Mouse (Mus musculus) hindbrain, postnatal 0 days (tissue): ENCODE results near the gene Miga1. TPM values are rescaled to one million over a fixed set of nuclear protein-coding genes. Genes with fewer than 3 reads are reported as not detected.

ENCODE experiments used
- ATAC-seq: fragments of 200-750 bp; cut with Nextera tagmentation; 2 replicates; pipeline ENCODE4 v1.8.0; 2017; ENCODE audit warnings: mild to moderate bottlenecking, moderate TSS enrichment, moderate library complexity
- DNase-seq: peaks from one replicate; pipeline ENCODE4 v3.0.0-alpha.2; 2015; ENCODE audit warnings: low spot score
- H3K27ac ChIP-seq: fragments of 300-500 bp; sonication (generic); 2 replicates; pipeline ENCODE4 v1.5.1; 2014; ENCODE audit warnings: mild to moderate bottlenecking
- H3K27me3 ChIP-seq: fragments of 300-500 bp; sonication (generic); 2 replicates; pipeline ENCODE4 v1.6.1; 2014; ENCODE audit warnings: low read length, mixed read lengths; ENCODE audit not compliant: insufficient read depth
- H3K36me3 ChIP-seq: fragments of 300-500 bp; sonication (generic); 2 replicates; pipeline ENCODE4 v1.6.1; 2014; ENCODE audit warnings: low read length, mixed read lengths; ENCODE audit not compliant: insufficient read depth
- H3K4me1 ChIP-seq: fragments of 300-500 bp; sonication (generic); 2 replicates; pipeline ENCODE4 v1.6.1; 2014; ENCODE audit warnings: antibody characterized with exemption, low read length, mixed read lengths; ENCODE audit not compliant: insufficient read depth
- H3K4me2 ChIP-seq: fragments of 300-500 bp; sonication (generic); 2 replicates; pipeline ENCODE4 v1.6.1; 2014; ENCODE audit warnings: low read depth, mild to moderate bottlenecking, low read length, moderate library complexity, mixed read lengths
- H3K4me3 ChIP-seq: fragments of 300-500 bp; sonication (generic); 2 replicates; pipeline ENCODE4 v1.5.1; 2014; ENCODE audit warnings: low read length
- H3K9ac ChIP-seq: fragments of 300-500 bp; sonication (generic); replicated peaks from 2 replicates; pipeline ENCODE4 v1.6.1; 2014; ENCODE audit warnings: mild to moderate bottlenecking, low read length, moderate library complexity, mixed read lengths
- H3K9me3 ChIP-seq: fragments of 300-500 bp; sonication (generic); 2 replicates; pipeline ENCODE4 v1.6.1; 2016; ENCODE audit warnings: low read length, mixed read lengths
- CTCF ChIP-seq: IDR thresholded peaks from 2 replicates; pipeline ENCODE4 v1.5.1; 2016; ENCODE audit warnings: antibody characterized with exemption, control low read depth, low read depth
- whole genome bisulfite sequencing: fragments of 180-500 bp; shearing (Covaris S2); extraction: QIAGEN DNeasy Blood & Tissue Kit; methylation state at CpG from one replicate; pipeline ENCODE4 v1.1.7; 2014; 5-methylcytosine and 5-hydroxymethylcytosine counted together
- polyA plus RNA-seq: library from polyadenylated mRNA; unstranded; fragments of >200 nt; fragmentation: Nextera tagmentation; extraction: Ambion mirVana; gene quantifications from 2 replicates; pipeline ENCODE4 v1.2.1, GENCODE M21; 2015
- total RNA-seq: library from RNA; depleted of rRNA; stranded (reverse); fragments of >200 nt; gene quantifications from 2 replicates; pipeline ENCODE4 v1.2.3, GENCODE M21; 2014

The Miga1 gene
- total and polyA plus RNA-seq, 2 experiments from 2014 or later: 16.7 to 21.1 TPM

DNA sequence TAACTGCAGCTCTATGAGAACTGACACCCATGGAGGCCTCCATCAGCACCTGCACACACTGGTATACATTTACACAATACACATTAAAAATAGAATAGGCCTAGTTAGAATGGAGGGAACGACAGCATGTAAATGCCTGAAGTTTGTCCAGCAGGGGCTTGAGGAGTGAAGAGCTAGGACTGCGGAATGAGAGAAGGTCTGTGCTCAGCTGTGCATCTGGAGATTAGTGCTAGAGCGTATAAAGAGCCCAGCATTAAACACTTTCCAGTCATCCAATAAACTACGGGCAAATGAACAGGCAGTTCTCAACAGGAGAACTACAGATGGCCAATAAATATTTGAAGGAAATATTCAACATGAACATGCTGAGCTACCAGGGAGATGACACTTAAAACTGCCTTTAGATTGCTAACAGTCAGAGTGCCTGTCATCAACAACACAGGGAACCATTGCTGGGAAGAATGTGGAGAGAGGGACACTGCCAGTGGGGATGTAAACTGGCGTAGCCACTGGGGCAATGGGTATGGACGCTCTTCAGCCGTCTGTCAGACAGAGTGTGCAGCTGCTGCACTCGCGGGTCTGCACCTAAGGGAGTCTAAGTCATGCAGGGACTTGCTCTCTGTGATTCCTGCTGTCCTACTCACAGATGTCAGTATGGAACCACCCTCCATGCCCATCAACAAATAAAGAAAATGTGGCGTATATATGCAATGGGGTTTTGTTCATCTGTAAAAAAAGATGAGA is 13.4 kb upstream of the Miga1 start:
- Histone ChIP-seq H3K9ac (no peak overlapping the region), H3K4me3 (no peak overlapping the region), H3K27me3 (no peaks in the 10 kb centered on the region), H3K4me2 (no peak overlapping the region), H3K27ac (no peak overlapping the region), H3K4me1 (no peaks in the 10 kb centered on the region), H3K36me3 (0 out of 2 replicates have a peak, but pooled peaks cover 2% of the 10 kb centered on the region), H3K9me3 (no peaks in the 10 kb centered on the region)
- TF ChIP-seq CTCF: peak; percentile 24; the same call in 1 of the 2 replicates
- WGBS: 43% methylated on average over 10 of the region's 10 CpGs
- DNase-seq: peak; percentile 16
- peak; percentile 60; the same call in 1 of the 2 replicates for ATAC-seq

DNA sequence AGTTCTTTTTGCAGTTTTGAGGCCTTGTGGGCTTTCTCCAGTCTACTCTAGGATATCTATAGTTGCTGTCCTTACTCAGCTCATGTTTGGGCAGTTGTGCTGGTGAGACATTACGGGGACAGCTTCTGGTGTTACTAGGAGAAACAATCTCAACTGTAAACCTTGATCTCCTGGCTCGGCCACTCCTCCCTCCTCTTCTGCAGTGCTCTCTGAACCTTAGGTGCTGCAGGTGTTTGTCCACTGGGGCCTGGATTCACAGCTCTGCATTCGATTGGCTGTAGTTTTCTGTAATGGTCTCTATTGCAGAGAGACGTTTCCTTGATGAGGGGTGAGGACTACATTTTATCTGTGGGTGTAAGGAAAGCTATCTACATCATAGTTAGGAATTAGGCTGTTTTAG is 12.1 kb upstream of the Miga1 start:
- 88% methylated on average over 4 of the region's 4 CpGs for WGBS
- Histone ChIP-seq H3K4me3 (no peak overlapping the region), H3K4me1 (0 out of 2 replicates have a peak, but pooled peaks cover 6% of the 10 kb centered on the region), H3K4me2 (no peak overlapping the region), H3K9ac (no peak overlapping the region), H3K27me3 (no peaks in the 10 kb centered on the region), H3K9me3 (no peaks in the 10 kb centered on the region), H3K27ac (no peak overlapping the region), H3K36me3 (no peaks in the 10 kb centered on the region)
- ATAC-seq: no peak
- no peak for DNase-seq
- no peak for TF ChIP-seq CTCF

DNA sequence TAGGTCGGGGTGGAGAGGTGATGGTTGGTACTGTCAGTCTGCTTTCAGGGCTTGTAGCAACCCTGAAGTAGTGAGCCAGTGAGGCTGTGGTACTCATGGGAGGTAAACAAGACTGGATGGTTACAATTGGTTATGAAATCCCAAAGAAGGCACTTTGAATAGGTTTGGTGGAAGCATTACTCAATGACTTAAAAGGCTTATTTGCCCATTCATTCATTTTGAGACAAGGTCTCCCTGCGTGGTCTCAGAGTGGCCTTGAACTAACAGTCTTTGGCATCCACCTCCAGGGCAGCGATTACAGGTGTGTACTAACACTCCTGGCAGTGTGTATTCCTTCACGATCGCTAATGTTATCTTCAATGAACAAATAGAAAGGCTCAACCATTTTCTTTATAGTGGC is 10.8 kb upstream of the Miga1 start:
- Histone ChIP-seq H3K4me2 (no peak overlapping the region), H3K9me3 (no peaks in the 10 kb centered on the region), H3K27ac (no peak overlapping the region), H3K4me3 (no peak overlapping the region), H3K36me3 (no peaks in the 10 kb centered on the region), H3K9ac (no peak overlapping the region), H3K4me1 (0 out of 2 replicates have a peak, but pooled peaks cover 6% of the 10 kb centered on the region), H3K27me3 (no peaks in the 10 kb centered on the region)
- 89% methylated on average over 5 of the region's 5 CpGs for WGBS
- DNase-seq (no peak), ATAC-seq (no peak)
- no peak for TF ChIP-seq CTCF

DNA sequence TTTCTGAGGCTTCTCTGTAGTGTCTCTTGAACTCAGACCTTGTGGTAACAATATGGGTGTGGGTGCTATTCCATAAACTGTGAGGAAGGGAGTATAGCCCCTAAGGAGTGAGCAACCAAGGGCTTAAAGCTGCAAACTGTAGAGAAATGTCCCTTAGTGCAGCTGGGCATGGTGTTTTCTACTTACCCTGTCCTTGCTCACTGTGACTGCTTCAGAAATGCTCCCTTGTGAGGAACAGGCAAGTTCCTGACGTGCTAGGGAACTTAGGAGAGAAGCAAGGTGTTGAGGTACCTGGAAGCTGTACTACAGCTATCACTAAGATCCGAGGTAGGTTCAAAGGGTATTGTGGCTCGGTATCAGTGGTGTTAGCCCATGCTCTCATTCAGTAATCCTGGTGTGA is 10.2 kb upstream of the Miga1 start:
- no peak for TF ChIP-seq CTCF
- Histone ChIP-seq H3K4me2 (no peak overlapping the region), H3K27ac (no peak overlapping the region), H3K4me1 (0 out of 2 replicates have a peak, but pooled peaks cover 6% of the 10 kb centered on the region), H3K27me3 (no peaks in the 10 kb centered on the region), H3K9ac (no peak overlapping the region), H3K4me3 (no peak overlapping the region), H3K36me3 (no peaks in the 10 kb centered on the region), H3K9me3 (no peaks in the 10 kb centered on the region)
- ATAC-seq: no peak
- 89% methylated on average over 3 of the region's 3 CpGs for WGBS
- DNase-seq: no peak

DNA sequence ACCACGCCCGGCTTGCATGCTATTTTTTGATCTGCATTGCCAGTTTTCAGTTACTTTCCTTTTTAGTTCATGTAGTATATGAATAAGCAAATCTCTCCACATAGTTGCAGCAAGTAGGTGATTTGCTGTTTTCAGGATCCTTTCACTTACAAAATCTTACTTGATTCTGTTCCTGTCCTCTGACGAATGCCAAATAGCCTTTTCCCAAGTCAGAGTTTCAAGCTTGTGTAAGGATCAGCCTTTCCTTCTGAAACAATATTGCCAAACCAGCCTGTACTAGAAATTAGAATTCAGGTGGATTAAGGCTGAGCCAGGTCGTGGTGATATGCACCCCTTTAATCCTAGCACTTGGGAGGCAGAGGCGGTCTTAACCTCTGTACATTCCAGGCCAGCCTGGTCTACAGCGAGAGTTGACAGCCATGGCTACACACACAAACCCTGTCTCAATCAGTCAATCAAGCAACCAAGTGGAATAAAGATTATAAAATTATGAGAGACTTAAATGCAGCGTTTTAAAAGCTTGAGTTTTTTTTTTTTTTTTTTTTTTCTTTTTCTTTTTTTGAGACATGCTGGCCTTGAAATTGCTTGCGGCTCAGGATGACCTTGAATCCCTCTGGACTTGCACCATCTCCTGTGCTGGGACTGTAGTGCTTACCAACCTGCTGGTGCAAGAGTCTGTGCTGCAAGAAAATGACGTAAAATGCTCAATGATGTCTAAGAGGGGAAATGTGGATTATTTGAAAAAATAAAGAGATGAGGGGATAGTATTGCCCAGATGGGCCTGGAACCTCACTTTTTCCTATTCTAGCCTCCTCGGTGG is 8.0 kb upstream of the Miga1 start:
- Histone ChIP-seq H3K9ac (no peak overlapping the region), H3K36me3 (no peaks in the 10 kb centered on the region), H3K4me1 (0 out of 2 replicates have a peak, but pooled peaks cover 6% of the 10 kb centered on the region), H3K4me2 (peak overlapping the region; percentile 65; the same call in 1 of the 2 replicates), H3K9me3 (no peaks in the 10 kb centered on the region), H3K4me3 (no peak overlapping the region), H3K27me3 (no peaks in the 10 kb centered on the region), H3K27ac (no peak overlapping the region)
- 83% methylated on average over 10 of the region's 10 CpGs for WGBS
- no peak for DNase-seq
- ATAC-seq: no peak
- no peak for TF ChIP-seq CTCF

DNA sequence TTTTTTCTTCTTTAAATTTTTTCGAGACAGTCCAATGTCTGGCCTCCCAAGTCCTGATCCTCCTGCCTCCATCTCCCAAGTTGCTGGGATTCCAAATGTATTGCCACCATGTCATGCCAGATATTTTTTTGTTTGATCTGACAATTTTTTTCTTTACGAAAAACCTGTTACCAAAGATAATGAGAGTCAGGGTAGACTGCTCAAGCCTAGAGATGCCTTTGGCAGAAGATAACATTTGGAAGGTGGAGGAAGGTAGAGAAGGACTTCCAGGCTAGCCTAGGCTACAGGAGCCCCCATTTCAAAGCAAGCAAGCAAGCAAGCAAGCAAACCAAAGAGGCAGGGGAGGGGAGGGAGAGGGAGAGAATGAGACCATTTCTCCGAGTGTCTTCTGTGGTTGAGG is 7.0 kb upstream of the Miga1 start:
- H3K4me2 ChIP-seq: peak overlapping the region; percentile 65
- no peaks in the 10 kb centered on the region for H3K9me3 ChIP-seq
- H3K9ac ChIP-seq: peak overlapping the region; percentile 87
- 33% methylated on average over 3 of the region's 3 CpGs for WGBS
- ATAC-seq (no peak), DNase-seq (no peak)
- TF ChIP-seq CTCF: no peak
- 0 out of 2 replicates have a peak, but pooled peaks cover 6% of the 10 kb centered on the region for H3K4me1 ChIP-seq
- H3K36me3 ChIP-seq: no peaks in the 10 kb centered on the region
- H3K27me3 ChIP-seq: no peaks in the 10 kb centered on the region
- peak overlapping the region; percentile 84 for H3K4me3 ChIP-seq
- H3K27ac ChIP-seq: peak overlapping the region; percentile 92
